Mouse (Mus musculus) cerebellum, adult 2 months (tissue): ENCODE measurements around the gene Zpld1. TPM values are rescaled to one million over a fixed set of nuclear protein-coding genes. Genes with fewer than 3 reads are reported as not detected.

Source experiments
- DNase-seq, 2 experiments: peaks; one replicate each; pipeline ENCODE4 v3.0.0; 2021
- H3K27ac ChIP-seq: fragments of 200-500 bp; 2 replicates; pipeline ENCODE4 v1.5.1; 2012; ENCODE audit warnings: low read length, control low read depth, inconsistent platforms; ENCODE audit not compliant: insufficient read depth
- H3K27me3 ChIP-seq: fragments of 200-500 bp; 2 replicates; pipeline ENCODE4 v1.6.1; 2012; ENCODE audit warnings: inconsistent platforms, mild to moderate bottlenecking, low read length, moderate library complexity; ENCODE audit not compliant: control insufficient read depth, insufficient read depth
- H3K4me1 ChIP-seq: fragments of 200-500 bp; 2 replicates; pipeline ENCODE4 v1.6.1; 2011; ENCODE audit warnings: low read length; ENCODE audit not compliant: control insufficient read depth, insufficient read depth
- H3K4me3 ChIP-seq: fragments of 200-500 bp; replicated peaks from 2 replicates; pipeline ENCODE3; 2011; ENCODE audit warnings: mild to moderate bottlenecking, low read depth, low read length, control low read depth; ENCODE audit not compliant: insufficient read depth
- CTCF ChIP-seq: fragments of 200-500 bp; IDR thresholded peaks from 2 replicates; pipeline ENCODE4 v1.5.1; 2011; ENCODE audit warnings: low read depth, mild to moderate bottlenecking, control low read depth, low read length, moderate library complexity, borderline replicate concordance; ENCODE audit not compliant: insufficient read depth
- POLR2A ChIP-seq: fragments of 200-500 bp; IDR thresholded peaks from 2 replicates; pipeline ENCODE4 v1.6.1; 2011; ENCODE audit warnings: low read length, control low read depth, borderline replicate concordance; ENCODE audit not compliant: insufficient read depth
- WGBS: fragments of 180-500 bp; shearing (Covaris S2); methylation state at CpG from one replicate; pipeline ENCODE4 v1.1.7; 2018; 5-methylcytosine and 5-hydroxymethylcytosine counted together
- polyA plus RNA-seq: library from polyadenylated mRNA; depleted of rRNA; stranded (reverse); fragments of >200 nt; gene quantifications from 2 replicates; pipeline ENCODE4 v1.2.3, GENCODE M21; 2012; rRNA removed

Gene Zpld1
- not detected in 2 replicates for polyA plus RNA-seq

DNA sequence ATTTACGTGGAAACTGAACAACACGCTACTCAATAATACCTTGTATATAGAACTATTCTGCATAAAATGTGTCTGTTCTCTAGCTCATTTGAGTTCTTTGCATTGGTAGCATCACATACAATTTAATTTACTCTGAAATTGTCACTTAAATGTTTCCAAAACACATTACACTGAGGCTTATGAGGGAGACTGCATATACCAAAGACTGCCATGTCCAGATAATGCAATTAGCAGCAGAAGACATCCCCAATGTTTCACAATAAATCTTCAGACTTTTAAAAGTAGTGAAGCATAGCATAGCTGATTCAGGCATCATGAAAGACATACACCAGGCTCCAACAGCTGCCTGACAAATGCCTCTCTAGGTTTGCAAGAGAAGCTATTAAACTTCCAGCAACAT is at the start of gene Zpld1:
TSS of gene Zpld1 (minus strand) at position 101 of the 400 bp plus-strand sequence.
- WGBS, result 97% methylated on average over 2 of the region's 2 CpGs
- H3K27ac ChIP-seq, result no peak within 1 kb of the TSS
- no peak for DNase-seq
- no peaks in the 10 kb centered on the region for H3K27me3 ChIP-seq
- TF ChIP-seq POLR2A (no peak), CTCF (no peak)
- no peaks in the 10 kb centered on the region for H3K4me1 ChIP-seq
- H3K4me3 ChIP-seq, result no peak within 1 kb of the TSS

GRCm38 (mm10) chr16:55345644-55346043 is 47.9 kb upstream of the Zpld1 start:
- no peaks in the 10 kb centered on the region for H3K4me1 ChIP-seq
- no peak for DNase-seq
- no peak overlapping the region for H3K27ac ChIP-seq
- H3K27me3 ChIP-seq, result no peaks in the 10 kb centered on the region
- TF ChIP-seq POLR2A (no peak), CTCF (no peak)
- 89% methylated on average over 3 of the region's 3 CpGs for WGBS
- H3K4me3 ChIP-seq, result no peak overlapping the region

DNA sequence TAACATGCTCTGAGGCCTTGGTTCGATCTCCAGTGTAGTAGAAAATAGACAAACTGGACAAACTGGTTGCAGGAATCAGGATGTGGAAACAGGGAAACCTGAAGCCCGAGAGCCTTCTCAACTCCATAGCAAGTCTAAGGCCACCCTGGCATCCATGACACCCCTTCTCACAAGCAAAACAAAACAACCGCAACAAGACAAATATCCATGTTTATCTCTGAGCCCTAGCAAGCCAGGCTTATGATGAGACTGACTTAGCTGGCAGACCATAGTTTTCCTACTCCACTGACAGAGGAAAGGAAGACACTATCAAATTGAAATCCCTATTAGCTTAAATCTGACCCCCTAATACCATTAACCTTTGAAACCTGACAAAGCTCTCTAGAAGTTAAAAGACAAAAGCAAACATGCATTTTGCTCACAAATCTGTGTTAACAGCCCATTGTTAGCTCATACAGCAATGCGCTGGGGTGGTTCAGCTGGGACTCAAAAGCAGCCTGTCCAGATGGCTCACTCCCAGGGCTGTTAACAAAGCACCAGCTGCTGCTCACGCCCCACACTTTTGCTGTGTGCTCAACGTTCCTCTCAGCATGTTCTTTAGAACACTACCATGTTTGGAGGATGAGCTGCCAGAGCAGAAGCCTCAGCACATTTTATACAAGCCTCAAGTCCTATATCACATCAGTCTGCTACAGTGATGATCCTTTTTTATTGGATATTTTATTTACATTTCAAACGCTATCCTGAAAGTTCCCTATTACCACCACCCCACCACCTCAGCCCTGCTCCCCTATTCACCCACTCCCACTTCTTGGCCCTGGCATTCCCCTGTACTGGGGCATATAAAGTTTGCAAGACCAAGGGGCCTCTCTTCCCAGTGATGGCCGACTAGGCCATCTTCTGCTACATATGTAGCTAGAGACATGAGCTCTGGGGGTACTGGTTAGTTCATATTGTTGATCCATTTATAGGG is 24.0 kb upstream of the Zpld1 start:
- H3K27ac ChIP-seq, result no peak overlapping the region
- WGBS, result 39% methylated on average over 8 of the region's 8 CpGs
- H3K27me3 ChIP-seq, result no peaks in the 10 kb centered on the region
- no peaks in the 10 kb centered on the region for H3K4me1 ChIP-seq
- H3K4me3 ChIP-seq, result no peak overlapping the region
- TF ChIP-seq POLR2A, result no peak
- TF ChIP-seq CTCF, result no peak
- no peak for DNase-seq

GRCm38 (mm10) chr16:55316996-55317395 is 19.2 kb upstream of the Zpld1 start:
- H3K4me1 ChIP-seq, result no peaks in the 10 kb centered on the region
- no peaks in the 10 kb centered on the region for H3K27me3 ChIP-seq
- no peak for TF ChIP-seq POLR2A
- no peak for TF ChIP-seq CTCF
- H3K4me3 ChIP-seq, result no peak overlapping the region
- no peak overlapping the region for H3K27ac ChIP-seq
- DNase-seq, result no peak

DNA sequence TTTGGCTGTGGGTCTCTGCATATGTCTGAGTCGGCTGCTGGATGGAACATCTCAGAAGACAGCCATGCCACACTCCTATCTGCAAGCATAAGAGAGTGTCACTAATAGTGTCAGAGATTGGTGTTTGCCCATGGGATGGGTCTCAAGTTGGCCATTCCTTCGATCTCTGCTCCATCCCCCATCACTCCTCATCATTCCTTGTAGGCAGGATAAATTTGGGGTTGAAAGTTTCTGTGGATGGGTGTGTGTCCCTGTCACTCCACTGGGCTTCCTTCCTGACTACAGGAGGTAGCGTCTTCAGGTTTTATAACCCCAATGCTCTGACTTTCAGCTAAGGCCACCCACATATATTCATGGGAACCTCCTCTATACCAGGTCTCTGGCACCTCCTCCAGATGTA is 14.3 kb upstream of the Zpld1 start:
- TF ChIP-seq POLR2A, result no peak
- no peak for TF ChIP-seq CTCF
- DNase-seq, result no peak
- no peaks in the 10 kb centered on the region for H3K27me3 ChIP-seq
- no peak overlapping the region for H3K4me3 ChIP-seq
- 80% methylated on average over 3 of the region's 3 CpGs for WGBS
- H3K27ac ChIP-seq, result no peak overlapping the region
- H3K4me1 ChIP-seq, result no peaks in the 10 kb centered on the region

GRCm38 (mm10) chr16:55282696-55283095 is 15.1 kb downstream of the Zpld1 start:
- 33% methylated on average over 2 of the region's 2 CpGs for WGBS
- H3K27me3 ChIP-seq, result no peaks in the 10 kb centered on the region
- no peak for TF ChIP-seq POLR2A
- no peak for TF ChIP-seq CTCF
- no peak overlapping the region for H3K4me3 ChIP-seq
- DNase-seq, result no peak
- H3K27ac ChIP-seq, result no peak overlapping the region
- H3K4me1 ChIP-seq, result no peaks in the 10 kb centered on the region

GRCm38 (mm10) chr16:55277447-55277846 is 20.3 kb downstream of the Zpld1 start:
- Histone ChIP-seq H3K4me1 (no peaks in the 10 kb centered on the region), H3K27ac (no peak overlapping the region), H3K4me3 (no peak overlapping the region), H3K27me3 (no peaks in the 10 kb centered on the region)
- DNase-seq, result no peak
- no peak for TF ChIP-seq POLR2A
- TF ChIP-seq CTCF, result no peak
- 80% methylated on average over 3 of the region's 3 CpGs for WGBS

DNA sequence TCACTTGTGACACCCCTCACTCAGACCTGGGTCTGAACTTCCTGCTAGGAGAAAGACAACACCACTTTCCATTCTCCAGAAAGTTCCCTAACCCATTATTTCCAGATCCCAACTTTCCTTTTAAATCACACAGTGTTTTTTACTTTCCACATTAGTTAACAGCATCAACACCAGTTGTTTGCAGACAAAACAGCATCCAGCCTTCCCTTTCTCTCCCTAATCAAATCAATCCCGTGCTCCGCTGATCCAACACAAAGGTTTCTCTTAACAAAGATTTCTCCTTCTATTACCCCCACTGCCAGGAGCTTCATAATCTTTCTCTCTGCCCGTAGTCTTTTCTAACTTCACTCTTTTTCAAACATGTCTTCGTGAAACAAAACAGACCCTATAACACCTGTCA is 32.5 kb downstream of the Zpld1 start:
- DNase-seq, result no peak
- H3K4me3 ChIP-seq, result no peak overlapping the region
- H3K4me1 ChIP-seq, result no peaks in the 10 kb centered on the region
- no peaks in the 10 kb centered on the region for H3K27me3 ChIP-seq
- TF ChIP-seq CTCF (no peak), POLR2A (no peak)
- 13% methylated on average over 4 of the region's 4 CpGs for WGBS
- H3K27ac ChIP-seq, result no peak overlapping the region
